8 mouse cellular contexts compared by ENCODE assay signal in the genomic region with DNA sequence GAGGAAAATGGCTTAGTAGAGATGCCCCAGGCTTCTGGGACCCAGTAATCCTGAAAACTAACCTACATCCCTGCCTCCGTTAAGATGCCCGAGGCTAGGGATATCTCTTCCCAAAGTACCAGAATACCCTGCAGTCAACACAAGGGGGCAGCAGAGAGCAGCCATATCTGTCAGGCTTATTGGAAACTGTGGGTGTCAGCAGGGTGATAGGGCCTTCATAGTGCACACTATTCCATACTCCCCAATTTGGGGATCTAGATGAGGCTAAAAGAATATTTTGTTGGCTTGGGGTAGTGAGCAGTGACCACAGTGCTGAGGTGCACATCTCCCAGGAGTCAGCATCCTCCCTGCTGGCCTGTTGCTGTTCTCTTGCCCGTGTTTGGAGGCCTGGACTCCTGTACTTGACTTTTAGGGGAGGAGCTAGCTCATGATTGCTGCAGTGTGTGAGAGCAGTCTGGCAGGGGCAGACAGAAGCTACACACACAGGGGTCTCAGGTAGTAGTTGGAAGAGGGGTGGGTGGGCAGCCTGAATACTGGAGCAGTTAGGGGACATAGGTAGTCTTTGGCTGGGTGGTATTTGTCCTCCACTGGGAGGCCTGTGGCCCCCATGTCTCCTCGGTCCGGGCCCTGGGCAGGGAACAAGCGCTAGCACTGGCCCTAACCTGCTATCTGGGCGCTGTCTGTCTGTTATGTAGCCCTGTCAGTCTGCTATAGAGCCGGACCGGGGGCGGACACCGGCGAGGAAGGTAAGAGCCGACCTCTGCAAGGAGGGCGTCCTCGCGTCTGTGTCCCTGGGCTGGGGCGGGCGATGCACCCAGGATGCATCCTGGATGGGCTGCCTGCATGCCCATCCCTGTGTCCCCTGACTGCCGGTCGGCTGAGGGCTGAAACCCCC. TPM values are rescaled to one million over a fixed set of nuclear protein-coding genes. Genes with fewer than 3 reads are reported as not detected.
DNase-seq lines count a peak whose midpoint lies in the region; ATAC-seq and TF ChIP-seq lines count a peak whose summit lies in the region.

No protein-coding gene starts in this region.

- DNase-seq in thymus, adult 2 months = peak; percentile 72
- no peak for DNase-seq in thymus, adult 18-20 months
- DNase-seq in cerebellum, postnatal 4 days (ENCODE audit: low spot score in 2 of 2) = peak; percentile 73 to 86
- peak; percentile 88 for DNase-seq in gastrocnemius, postnatal 10 days
- DNase-seq in induced T-regulatory cell, adult 2 months (ENCODE audit: low read depth) = peak; percentile 88
- peak; percentile 78 for DNase-seq in left cerebral cortex, postnatal 25 days (ENCODE audit: low spot score in 2 of 2)
- DNase-seq in spleen, adult 12 weeks (ENCODE audit: low spot score) = peak; percentile 71

- peak; percentile 62 for ATAC-seq in megakaryocyte-erythroid progenitor cell, adult 5-6 weeks (replicated peaks; ENCODE audit: low FRiP score, low TSS enrichment, poor library complexity, severe bottlenecking)

- 92% methylated on average over 20 of the region's 20 CpGs for WGBS in thymus, adult 2 months

- H3K36me3 ChIP-seq in thymus, adult 2 months (ENCODE audit: control insufficient read depth, insufficient read depth, low read length) = peaks cover 42% of the 10 kb centered on the region

- peak; percentile 28; the same call in 1 of the 2 replicates for TF ChIP-seq CTCF in thymus, adult 2 months (IDR thresholded peaks at IDR 0.05; ENCODE audit: borderline replicate concordance, control insufficient read depth, extremely low read depth, insufficient read depth, low read length, poor library complexity)

- intact Hi-C loops in left cerebral cortex, postnatal 25 days (cut with DNase I) = no loop called here

- no peak for TF ChIP-seq POLR2A in thymus, adult 2 months (IDR thresholded peaks at IDR 0.05; ENCODE audit: control insufficient read depth, extremely low read depth, insufficient read depth, low read length, poor library complexity)

- H3K4me3 ChIP-seq in thymus, adult 2 months (ENCODE audit: control insufficient read depth, insufficient read depth, low read length) = no peak overlapping the region

- no peaks in the 10 kb centered on the region for H3K27me3 ChIP-seq in thymus, adult 2 months (ENCODE audit: control insufficient read depth, insufficient read depth, low read length)

- no peak overlapping the region for H3K27ac ChIP-seq in thymus, adult 2 months (ENCODE audit: control insufficient read depth, insufficient read depth, low read length)

- no peaks in the 10 kb centered on the region; the same call in 1 of the 2 replicates for H3K4me1 ChIP-seq in thymus, adult 2 months (replicated peaks; ENCODE audit: control insufficient read depth, insufficient read depth, low read length)

RNA-seq across cellular contexts. Expression of a gene that starts 20.3 kb away (rescaled TPM):
- 95.9 and 282 TPM in 2 replicates for polyA plus RNA-seq in thymus, adult 2 months (2012; rRNA removed)
- total RNA-seq in gastrocnemius, postnatal 10 days (2021) = 100 to 1,000 TPM in 1 of 2 experiments, 10 to 100 TPM in 1; 94.0 to 102 TPM
- total RNA-seq in left cerebral cortex, postnatal 25 days (2021) = 100 to 1,000 TPM; 160 to 161 TPM
- 26.1 and 45.9 TPM in 2 replicates for total RNA-seq in megakaryocyte-erythroid progenitor cell, adult 5-6 weeks (2014; fragmentation: Nextera tagmentation)
- total RNA-seq in megakaryocyte-erythroid progenitor cell, adult 5-6 weeks (2017) = 11.6 and 18.2 TPM in 2 replicates

RNA-seq across cellular contexts. Expression of a gene that starts 21.7 kb away (rescaled TPM):
- 163 and 208 TPM in 2 replicates for polyA plus RNA-seq in thymus, adult 2 months (2012; rRNA removed)
- total RNA-seq in gastrocnemius, postnatal 10 days (2021) = 10 to 100 TPM; 46.0 to 52.0 TPM
- total RNA-seq in left cerebral cortex, postnatal 25 days (2021) = 10 to 100 TPM; 76.7 to 82.7 TPM
- total RNA-seq in megakaryocyte-erythroid progenitor cell, adult 5-6 weeks (2014; fragmentation: Nextera tagmentation) = 131 and 142 TPM in 2 replicates
- 30.7 and 54.1 TPM in 2 replicates for total RNA-seq in megakaryocyte-erythroid progenitor cell, adult 5-6 weeks (2017)

RNA-seq across cellular contexts. Expression of a gene that starts 26.4 kb away (rescaled TPM):
- 904 and 1,218 TPM in 2 replicates for polyA plus RNA-seq in thymus, adult 2 months (2012; rRNA removed)
- total RNA-seq in gastrocnemius, postnatal 10 days (2021) = 100 to 1,000 TPM; 143 to 189 TPM
- total RNA-seq in left cerebral cortex, postnatal 25 days (2021) = 10 to 100 TPM; 12.4 to 15.2 TPM
- total RNA-seq in megakaryocyte-erythroid progenitor cell, adult 5-6 weeks (2014; fragmentation: Nextera tagmentation) = 248 and 286 TPM in 2 replicates
- total RNA-seq in megakaryocyte-erythroid progenitor cell, adult 5-6 weeks (2017) = 191 and 258 TPM in 2 replicates

RNA-seq across cellular contexts. Expression of a gene that starts 36.5 kb away (rescaled TPM):
- 96.2 and 125 TPM in 2 replicates for polyA plus RNA-seq in thymus, adult 2 months (2012; rRNA removed)
- 1 to 10 TPM; 2.0 to 2.5 TPM for total RNA-seq in gastrocnemius, postnatal 10 days (2021)
- total RNA-seq in left cerebral cortex, postnatal 25 days (2021) = 1 to 10 TPM; 1.4 to 1.8 TPM
- 13.5 and 29.1 TPM in 2 replicates for total RNA-seq in megakaryocyte-erythroid progenitor cell, adult 5-6 weeks (2014; fragmentation: Nextera tagmentation)
- 10.7 and 15.7 TPM in 2 replicates for total RNA-seq in megakaryocyte-erythroid progenitor cell, adult 5-6 weeks (2017)

RNA-seq across cellular contexts. Expression of a gene that starts 45.5 kb away (rescaled TPM):
- 0.31 and 0.66 TPM in 2 replicates for polyA plus RNA-seq in thymus, adult 2 months (2012; rRNA removed)
- total RNA-seq in gastrocnemius, postnatal 10 days (2021) = under 1 TPM in 1 of 2 experiments, not detected in 1; 0.20 TPM
- total RNA-seq in left cerebral cortex, postnatal 25 days (2021) = under 1 TPM in 1 of 2 experiments, not detected in 1; 0.44 TPM
- 2.6 TPM in 1 of 2 replicates, not detected in the other for total RNA-seq in megakaryocyte-erythroid progenitor cell, adult 5-6 weeks (2014; fragmentation: Nextera tagmentation)
- total RNA-seq in megakaryocyte-erythroid progenitor cell, adult 5-6 weeks (2017) = not detected in 2 replicates

Comparison
In these comparisons a context has a peak if more than half of its experiments do, and no peak if none do; other contexts are left out.
1. DNase-seq: peak in thymus, adult 2 months (single experiment), cerebellum, postnatal 4 days (2 of 2), gastrocnemius, postnatal 10 days (single experiment), induced T-regulatory cell, adult 2 months (single experiment), left cerebral cortex, postnatal 25 days (2 of 2) and spleen, adult 12 weeks (single experiment); none in thymus, adult 18-20 months (0 of 2).
2. RNA of a gene that starts 26.4 kb away (total RNA-seq): 191 to 286 TPM in megakaryocyte-erythroid progenitor cell, adult 5-6 weeks and 143 to 189 TPM in gastrocnemius, postnatal 10 days; 12.4 to 15.2 TPM in left cerebral cortex, postnatal 25 days; every median in the first group is over 4 times any median in the second.